Mouse (Mus musculus) ES-Bruce4 (cell line): ENCODE measurements around the gene Anln. TPM values are rescaled to one million over a fixed set of nuclear protein-coding genes. Genes with fewer than 3 reads are reported as not detected.
A peak's percentile ranks its signal among the peaks of the same experiment; 100 is the strongest.

Experiments
- H3K27ac ChIP-seq: 2 replicates; pipeline ENCODE4 v1.5.1; 2012; ENCODE audit warnings: low read length, inconsistent platforms; ENCODE audit not compliant: insufficient read depth
- H3K27me3 ChIP-seq: 2 replicates; pipeline ENCODE4 v1.6.1; 2012; ENCODE audit warnings: mild to moderate bottlenecking, low read length, inconsistent platforms; ENCODE audit not compliant: control insufficient read depth, poor library complexity, insufficient read depth, severe bottlenecking
- H3K36me3 ChIP-seq: 2 replicates; pipeline ENCODE4 v1.6.1; 2012; ENCODE audit warnings: inconsistent platforms, mild to moderate bottlenecking, low read length, moderate library complexity; ENCODE audit not compliant: control insufficient read depth, poor library complexity, insufficient read depth, severe bottlenecking
- H3K4me1 ChIP-seq: one replicate; pipeline ENCODE4 v1.8.1; 2011; ENCODE audit warnings: low read length; ENCODE audit not compliant: control insufficient read depth, insufficient read depth
- H3K4me3 ChIP-seq: 2 replicates; pipeline ENCODE4 v1.5.1; 2011; ENCODE audit warnings: low read depth, mild to moderate bottlenecking, low read length
- H3K9ac ChIP-seq: 2 replicates; pipeline ENCODE4 v1.6.1; 2012; ENCODE audit warnings: low read depth, mild to moderate bottlenecking, inconsistent platforms; ENCODE audit not compliant: poor library complexity, severe bottlenecking
- H3K9me3 ChIP-seq: replicated peaks from 2 replicates; pipeline ENCODE4 v1.6.1; 2012; ENCODE audit warnings: mild to moderate bottlenecking, low read length, inconsistent platforms; ENCODE audit not compliant: control insufficient read depth, poor library complexity, insufficient read depth, severe bottlenecking
- CTCF ChIP-seq: IDR thresholded peaks from one replicate; pipeline ENCODE4 v1.8.1; 2011; ENCODE audit warnings: low read depth, low read length
- EP300 ChIP-seq: IDR thresholded peaks from 2 replicates; pipeline ENCODE4 v1.6.1; 2011; ENCODE audit warnings: low read depth, low read length; ENCODE audit not compliant: insufficient read depth
- POLR2A ChIP-seq: IDR thresholded peaks from one replicate; pipeline ENCODE4 v1.8.1; 2011; ENCODE audit warnings: low read length; ENCODE audit not compliant: insufficient read depth
- polyA plus RNA-seq: library from polyadenylated mRNA; stranded (reverse); fragments of >200 nt; gene quantifications from 2 replicates; pipeline ENCODE4 v1.2.4, GENCODE M21; 2011; ENCODE audit warnings: low read depth; ENCODE audit not compliant: missing spikeins, insufficient read depth, insufficient read length

The Anln gene
- polyA plus RNA-seq, 1 experiment = 155 TPM

DNA sequence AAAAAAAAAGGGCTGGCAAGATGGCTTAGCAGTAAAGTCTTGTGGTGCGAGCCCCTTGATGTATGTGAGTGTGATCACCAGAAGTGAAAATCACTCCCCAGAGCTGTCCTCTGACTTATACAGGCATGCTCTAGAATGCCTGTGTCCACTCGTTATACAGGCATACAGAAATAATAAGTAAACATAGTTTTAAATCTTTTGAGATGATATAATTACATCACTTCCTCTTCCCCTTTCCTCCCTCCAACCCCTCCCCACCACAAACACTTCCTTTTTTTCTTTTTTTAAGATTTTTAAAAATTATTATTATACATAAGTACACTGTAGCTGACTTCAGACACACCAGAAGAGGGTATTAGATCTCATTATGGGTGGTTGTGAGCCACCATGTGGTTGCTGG is 5.7 kb upstream of the Anln start:
- TF ChIP-seq CTCF (no peak), POLR2A (no peak), EP300 (no peak)
- Histone ChIP-seq H3K4me3 (no peak overlapping the region), H3K27me3 (no peaks in the 10 kb centered on the region), H3K27ac (no peak overlapping the region), H3K4me1 (no peaks in the 10 kb centered on the region), H3K36me3 (no peaks in the 10 kb centered on the region), H3K9me3 (no peaks in the 10 kb centered on the region), H3K9ac (no peak overlapping the region)

DNA sequence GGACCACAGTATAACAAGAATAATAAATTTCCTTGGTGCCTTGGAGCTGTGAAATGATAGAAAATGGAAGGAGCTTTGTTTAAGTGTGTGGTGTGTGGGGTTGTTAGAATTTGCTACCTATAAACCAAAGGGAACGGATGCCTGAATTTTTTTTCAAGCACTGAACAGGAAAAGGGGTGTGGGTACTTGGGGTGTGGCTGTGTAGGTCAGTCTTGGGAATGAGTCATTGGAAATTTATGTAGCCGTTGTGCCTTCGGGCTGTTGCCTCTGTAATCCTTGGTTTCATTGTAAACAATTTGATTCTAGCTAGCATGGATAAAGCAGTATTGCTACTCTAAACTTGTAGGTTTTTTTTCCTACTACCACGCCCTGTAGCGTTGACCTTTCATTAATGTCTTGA is 1.4 kb upstream of the Anln start:
- H3K9ac ChIP-seq = peak overlapping the region; percentile 89
- H3K4me1 ChIP-seq = no peaks in the 10 kb centered on the region
- no peak overlapping the region for H3K4me3 ChIP-seq
- H3K36me3 ChIP-seq = no peaks in the 10 kb centered on the region; the same call in 1 of the 2 replicates
- H3K27me3 ChIP-seq = no peaks in the 10 kb centered on the region
- H3K9me3 ChIP-seq = no peaks in the 10 kb centered on the region
- H3K27ac ChIP-seq = peak overlapping the region; percentile 52
- TF ChIP-seq POLR2A (no peak), CTCF (no peak), EP300 (no peak)

DNA sequence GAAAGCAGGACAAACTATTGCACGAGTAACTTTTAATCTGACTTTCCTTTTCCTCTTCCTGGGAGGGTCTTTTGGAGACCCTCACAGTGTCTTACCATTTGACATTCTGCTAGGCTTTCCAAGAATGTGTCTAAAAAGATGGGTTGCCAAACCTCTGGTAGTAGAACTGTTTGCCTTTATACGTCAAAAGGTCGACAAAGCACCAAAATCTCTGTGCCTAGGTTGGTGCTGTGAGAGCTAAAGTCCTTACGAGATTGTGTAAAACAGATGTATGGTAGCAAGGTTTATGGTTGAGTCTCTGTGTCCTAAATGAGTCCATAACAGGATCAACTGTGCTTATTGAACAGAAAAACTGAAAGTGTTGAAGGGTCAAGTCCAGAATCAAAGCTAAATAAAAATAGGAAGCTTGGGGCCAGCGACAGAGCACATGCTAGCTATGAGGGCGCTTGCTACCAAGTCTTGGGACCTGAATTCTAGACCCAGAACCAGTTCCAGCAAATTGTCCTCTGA is 803 bp upstream of the Anln start:
- no peaks in the 10 kb centered on the region for H3K9me3 ChIP-seq
- peak overlapping the region; percentile 89 for H3K9ac ChIP-seq
- H3K4me3 ChIP-seq = peak overlapping the region; percentile 80; the same call in 1 of the 2 replicates
- no peaks in the 10 kb centered on the region for H3K4me1 ChIP-seq
- TF ChIP-seq POLR2A = no peak
- H3K27me3 ChIP-seq = no peaks in the 10 kb centered on the region
- H3K36me3 ChIP-seq = no peaks in the 10 kb centered on the region; the same call in 1 of the 2 replicates
- peak overlapping the region; percentile 77 for H3K27ac ChIP-seq

DNA sequence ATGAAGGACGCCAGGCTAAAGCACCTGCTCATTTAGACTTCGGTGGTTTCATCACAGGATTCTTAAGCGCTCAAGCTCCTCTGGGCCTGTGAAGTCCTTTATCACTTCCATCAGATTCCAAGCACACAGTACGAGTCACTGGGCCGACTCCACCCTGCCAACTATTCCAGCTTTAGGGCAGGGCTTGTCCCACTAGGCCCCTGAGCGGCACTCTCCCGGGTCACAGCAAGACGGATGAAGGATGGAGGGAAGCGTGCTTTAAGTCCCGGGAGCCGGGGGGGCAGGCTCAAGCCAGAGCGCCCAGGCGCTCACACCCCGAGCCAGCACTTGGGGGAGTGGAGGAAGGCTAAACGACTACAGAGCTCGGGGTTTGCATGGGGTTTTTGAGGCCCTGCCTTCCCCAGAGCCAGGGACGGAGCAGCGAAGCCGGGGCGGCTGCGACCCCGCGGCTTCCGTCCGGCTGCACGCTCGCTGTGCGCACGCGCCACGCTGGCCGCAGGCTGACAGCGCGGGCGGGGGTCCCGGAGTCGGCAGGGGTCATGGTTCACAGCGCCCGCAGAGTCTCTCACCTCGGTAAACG is 497 bp downstream of the Anln start:
- TF ChIP-seq EP300 (no peak), POLR2A (no peak), CTCF (no peak)
- Histone ChIP-seq H3K36me3 (peaks cover 2% of the 10 kb centered on the region; the same call in 1 of the 2 replicates), H3K4me3 (peak overlapping the region; percentile 97), H3K9me3 (no peaks in the 10 kb centered on the region), H3K27me3 (no peaks in the 10 kb centered on the region), H3K9ac (peak overlapping the region; percentile 89), H3K27ac (peak overlapping the region; percentile 92), H3K4me1 (no peaks in the 10 kb centered on the region)

DNA sequence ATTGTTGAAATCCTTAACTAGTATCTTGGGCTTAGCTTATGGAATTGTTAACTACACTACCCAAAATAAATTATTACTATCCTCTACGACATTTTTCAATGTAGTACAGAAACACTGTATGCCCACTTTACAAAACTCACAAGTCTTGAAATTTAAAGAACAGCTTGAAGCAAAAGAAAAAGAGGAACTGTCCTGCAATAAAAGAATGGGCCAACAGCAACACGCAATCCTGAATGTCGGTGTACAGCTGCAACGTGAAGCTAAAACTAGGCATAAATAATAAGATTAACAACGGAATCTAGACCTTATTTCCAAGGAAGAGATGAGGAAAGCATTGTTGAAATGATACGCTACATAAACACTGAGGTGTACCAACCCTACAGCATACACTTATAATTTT is 1.1 kb downstream of the Anln start:
- peak overlapping the region; percentile 89 for H3K9ac ChIP-seq
- no peaks in the 10 kb centered on the region for H3K27me3 ChIP-seq
- peak overlapping the region; percentile 92 for H3K27ac ChIP-seq
- peak overlapping the region; percentile 97 for H3K4me3 ChIP-seq
- no peaks in the 10 kb centered on the region for H3K4me1 ChIP-seq
- TF ChIP-seq EP300 = no peak
- no peak for TF ChIP-seq CTCF
- no peak for TF ChIP-seq POLR2A
- H3K36me3 ChIP-seq = peaks cover 5% of the 10 kb centered on the region; the same call in 1 of the 2 replicates
- H3K9me3 ChIP-seq = no peaks in the 10 kb centered on the region

DNA sequence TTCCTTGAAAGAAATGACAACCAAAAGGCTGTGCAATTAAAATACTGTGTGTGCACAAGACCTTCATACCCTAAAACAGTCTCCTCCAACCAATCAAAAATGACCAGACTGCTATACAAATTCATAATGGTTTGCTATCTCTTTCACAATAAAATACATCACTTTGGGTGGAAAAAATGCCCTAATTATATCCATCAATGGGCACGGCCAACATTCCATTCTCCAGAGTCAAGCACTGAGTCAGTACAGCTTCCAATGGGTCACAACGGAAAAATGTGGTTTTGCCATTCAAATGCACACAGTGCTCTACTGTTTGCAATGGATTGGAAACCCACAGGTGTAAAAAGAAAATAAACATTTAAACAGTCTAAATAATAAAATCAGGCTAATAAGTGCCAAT is 3.1 kb downstream of the Anln start:
- Histone ChIP-seq H3K27me3 (no peaks in the 10 kb centered on the region), H3K4me3 (no peak overlapping the region), H3K36me3 (peaks cover 12% of the 10 kb centered on the region), H3K4me1 (no peaks in the 10 kb centered on the region), H3K9ac (no peak overlapping the region), H3K9me3 (no peaks in the 10 kb centered on the region), H3K27ac (no peak overlapping the region)
- no peak for TF ChIP-seq POLR2A
- TF ChIP-seq CTCF = no peak
